Mouse (Mus musculus) adrenal gland, postnatal 4 days (tissue): ENCODE measurements at regions not wholly inside any gene's neighbourhood (a gene's known extent, or its start where the extent isn't known, plus 50 kb on each side); places are given as distances from the start of the nearest gene placed in this dataset.

ENCODE experiments used
- DNase-seq, 2 experiments: peaks; one replicate each; pipeline ENCODE4 v3.0.0; 2021 to 2022; ENCODE audit warnings: low spot score in 2 of 2, mixed read lengths in 2 of 2

- no peak for DNase-seq
Observed at GRCm38 (mm10) chr8:31746855-31747254, 1681.7 kb upstream of the 5930422O12Rik start.

GRCm38 (mm10) chr8:31749974-31750373 lies 1678.5 kb upstream of the 5930422O12Rik start:
- DNase-seq: no peak

DNA sequence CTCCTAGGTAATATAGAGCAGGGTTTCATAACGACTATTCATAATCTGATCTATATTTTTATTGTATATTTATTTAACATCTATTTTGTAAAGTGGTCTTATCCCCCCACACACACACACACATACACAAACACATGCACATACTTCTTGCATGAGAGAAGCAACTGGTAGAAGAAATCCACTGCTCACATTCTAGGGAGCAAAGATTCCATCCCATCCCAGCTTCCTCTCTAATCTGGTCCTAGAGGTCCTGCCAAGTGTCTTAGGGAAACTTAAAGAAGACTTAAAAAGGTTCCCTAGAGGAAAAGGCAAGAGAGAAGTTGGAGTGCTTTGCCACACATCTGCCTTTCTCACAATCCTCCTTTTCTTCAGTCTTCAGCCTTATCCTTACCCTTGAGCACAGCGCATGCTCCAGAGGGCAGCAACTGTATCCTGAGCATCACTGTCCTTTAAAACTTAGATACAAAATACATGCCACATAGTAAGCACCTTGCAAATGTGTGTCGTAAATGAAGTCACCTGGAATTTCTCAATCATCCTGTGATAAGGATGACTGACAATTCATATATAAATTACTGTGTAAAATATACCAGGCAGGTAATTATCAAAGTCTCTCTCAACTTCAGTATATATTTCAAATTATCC lies 1677.9 kb upstream of the 5930422O12Rik start:
- no peak for DNase-seq

GRCm38 (mm10) chr8:31755737-31756136 lies 1672.8 kb upstream of the 5930422O12Rik start:
- DNase-seq: no peak

GRCm38 (mm10) chr8:31762091-31762490 lies 1666.4 kb upstream of the 5930422O12Rik start:
- no peak for DNase-seq
